Comparison of ENCODE assay signal across 10 mouse cellular contexts in the genomic region with DNA sequence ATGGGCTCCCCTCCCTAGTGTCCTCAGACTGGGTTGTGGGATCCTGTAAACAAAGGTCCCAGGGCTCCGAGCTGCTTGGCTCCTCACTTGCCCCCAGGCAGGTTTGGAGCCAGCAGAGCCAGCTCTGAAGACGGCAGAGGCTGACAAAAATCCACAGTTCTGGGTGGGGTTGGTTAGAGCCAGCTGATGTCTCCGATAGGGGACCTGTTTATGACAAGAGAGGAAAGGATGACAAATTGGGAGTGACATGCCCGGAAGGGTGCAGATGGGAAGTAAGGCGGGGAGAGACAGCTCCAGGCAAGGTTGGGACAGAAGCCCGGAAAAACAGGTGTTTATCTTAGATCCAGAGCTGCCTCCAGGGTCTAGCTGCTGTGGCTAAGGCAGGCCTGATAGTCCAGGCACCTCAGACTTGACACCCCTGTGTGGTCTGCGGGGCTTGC. TPM values are rescaled to one million over a fixed set of nuclear protein-coding genes. Genes with fewer than 3 reads are reported as not detected.
DNase-seq lines count a peak whose midpoint lies in the region; ATAC-seq and TF ChIP-seq lines count a peak whose summit lies in the region.
"Had no signal": no experiment of that assay in that cellular context is flagged by ENCODE, and none has a peak within 500 bp of the region (broad histone marks: within the 10 kb centered on the region; RNA-seq: fewer than 3 reads in every experiment).

No protein-coding gene starts in this region.

- peaks cover 40% of the 10 kb centered on the region for H3K36me3 ChIP-seq in hindbrain, postnatal 0 days (ENCODE audit: insufficient read depth, low read length)
- H3K36me3 ChIP-seq in hindbrain, embryonic 11.5 days (ENCODE audit: control insufficient read depth, insufficient read depth, low read length): 0 out of 2 replicates have a peak, but pooled peaks cover 5% of the 10 kb centered on the region
- peaks cover 39% of the 10 kb centered on the region for H3K36me3 ChIP-seq in kidney, embryonic 16.5 days (ENCODE audit: insufficient read depth, low read length)
- H3K36me3 ChIP-seq in thymus, adult 2 months (ENCODE audit: control insufficient read depth, insufficient read depth, low read length): peaks cover 6% of the 10 kb centered on the region; the same call in 1 of the 2 replicates

- peak overlapping the region; percentile 54; the same call in 1 of the 2 replicates for H3K27ac ChIP-seq in hindbrain, postnatal 0 days
- no peak overlapping the region for H3K27ac ChIP-seq in hindbrain, embryonic 11.5 days (ENCODE audit: low read depth, low read length)
- H3K27ac ChIP-seq in kidney, embryonic 16.5 days (ENCODE audit: low read length): peak overlapping the region; percentile 54
- H3K27ac ChIP-seq in thymus, adult 2 months (ENCODE audit: control insufficient read depth, insufficient read depth, low read length): no peak overlapping the region
- H3K27ac ChIP-seq: neural tube, embryonic 13.5 days had no signal

- no peak overlapping the region for H3K4me3 ChIP-seq in hindbrain, postnatal 0 days (ENCODE audit: low read length)
- no peak overlapping the region for H3K4me3 ChIP-seq in hindbrain, embryonic 11.5 days (ENCODE audit: low read depth, low read length)
- H3K4me3 ChIP-seq in kidney, embryonic 16.5 days (ENCODE audit: low read length): no peak overlapping the region
- no peak overlapping the region for H3K4me3 ChIP-seq in thymus, adult 2 months (ENCODE audit: control insufficient read depth, insufficient read depth, low read length)
- H3K4me3 ChIP-seq: neural tube, embryonic 13.5 days had no signal

- H3K9ac ChIP-seq in hindbrain, postnatal 0 days (replicated peaks; ENCODE audit: low read length): no peak overlapping the region
- no peak overlapping the region for H3K9ac ChIP-seq in hindbrain, embryonic 11.5 days (ENCODE audit: low read depth, low read length)
- no peak overlapping the region for H3K9ac ChIP-seq in kidney, embryonic 16.5 days (replicated peaks; ENCODE audit: low read length)
- H3K9ac ChIP-seq: neural tube, embryonic 13.5 days had no signal

- WGBS in hindbrain, postnatal 0 days: 38% methylated on average over 7 of the region's 7 CpGs
- 69% methylated on average over 7 of the region's 7 CpGs for WGBS in hindbrain, embryonic 11.5 days
- 69% methylated on average over 7 of the region's 7 CpGs for WGBS in kidney, embryonic 16.5 days
- 65% methylated on average over 7 of the region's 7 CpGs for WGBS in thymus, adult 2 months

- no peaks in the 10 kb centered on the region for H3K27me3 ChIP-seq in hindbrain, postnatal 0 days (ENCODE audit: insufficient read depth, low read length)
- H3K27me3 ChIP-seq in hindbrain, embryonic 11.5 days (ENCODE audit: control insufficient read depth, insufficient read depth, low read length): no peaks in the 10 kb centered on the region
- H3K27me3 ChIP-seq in kidney, embryonic 16.5 days (ENCODE audit: insufficient read depth, low read length): no peaks in the 10 kb centered on the region
- H3K27me3 ChIP-seq in thymus, adult 2 months (ENCODE audit: control insufficient read depth, insufficient read depth, low read length): no peaks in the 10 kb centered on the region
- H3K27me3 ChIP-seq: neural tube, embryonic 13.5 days; Patski had no signal

- no peak for TF ChIP-seq CTCF in hindbrain, postnatal 0 days (IDR thresholded peaks at IDR 0.05; ENCODE audit: low read depth)
- TF ChIP-seq CTCF in thymus, adult 2 months (IDR thresholded peaks at IDR 0.05; ENCODE audit: borderline replicate concordance, control insufficient read depth, extremely low read depth, insufficient read depth, low read length, poor library complexity): no peak

- H3K4me1 ChIP-seq in hindbrain, postnatal 0 days (ENCODE audit: insufficient read depth, low read length): no peaks in the 10 kb centered on the region
- H3K4me1 ChIP-seq in hindbrain, embryonic 11.5 days (replicated peaks; ENCODE audit: control insufficient read depth, insufficient read depth, low read length): no peaks in the 10 kb centered on the region
- no peaks in the 10 kb centered on the region for H3K4me1 ChIP-seq in kidney, embryonic 16.5 days (ENCODE audit: insufficient read depth, low read length)
- peaks cover 21% of the 10 kb centered on the region for H3K4me1 ChIP-seq in thymus, adult 2 months (replicated peaks; ENCODE audit: control insufficient read depth, insufficient read depth, low read length)

- no peak for TF ChIP-seq POLR2A in thymus, adult 2 months (IDR thresholded peaks at IDR 0.05; ENCODE audit: control insufficient read depth, extremely low read depth, insufficient read depth, low read length, poor library complexity)

- 0 out of 2 replicates have a peak, but pooled peaks have one; percentile 16 for ATAC-seq in hindbrain, postnatal 0 days
- no peak for ATAC-seq in hindbrain, embryonic 11.5 days (ENCODE audit: low FRiP score)
- ATAC-seq in kidney, embryonic 16.5 days (ENCODE audit: low FRiP score, low TSS enrichment): no peak
- ATAC-seq: Patski had no signal

- peak; percentile 52 for DNase-seq in hindbrain, postnatal 0 days (ENCODE audit: low spot score)
- DNase-seq in hindbrain, embryonic 11.5 days (ENCODE audit: low spot score): no peak
- peak; percentile 80 for DNase-seq in c-Kit-positive CD71-positive TER-119-positive erythroid progenitor cells, embryonic 14.5 days (ENCODE audit: low spot score)
- DNase-seq in lung, postnatal 36 days: peak; percentile 87
- DNase-seq in urinary bladder, postnatal 25 days (ENCODE audit: low spot score): no peak
- DNase-seq in layer of hippocampus, postnatal 36 days: no peak
- no peak for DNase-seq in thymus, adult 2 months

- no peaks in the 10 kb centered on the region for H3K9me3 ChIP-seq in hindbrain, postnatal 0 days (ENCODE audit: low read length)
- no peaks in the 10 kb centered on the region for H3K9me3 ChIP-seq in hindbrain, embryonic 11.5 days (ENCODE audit: control insufficient read depth, low read length)
- no peaks in the 10 kb centered on the region for H3K9me3 ChIP-seq in kidney, embryonic 16.5 days (ENCODE audit: low read length)
- H3K9me3 ChIP-seq: neural tube, embryonic 13.5 days had no signal

- no peak overlapping the region for H3K4me2 ChIP-seq in hindbrain, postnatal 0 days (ENCODE audit: low read depth, low read length)
- H3K4me2 ChIP-seq in hindbrain, embryonic 11.5 days (replicated peaks; ENCODE audit: low read depth, low read length): no peak overlapping the region
- no peak overlapping the region for H3K4me2 ChIP-seq in kidney, embryonic 16.5 days (replicated peaks; ENCODE audit: low read depth, low read length)
- H3K4me2 ChIP-seq: neural tube, embryonic 13.5 days had no signal

RNA-seq across cellular contexts. Expression of gene Cdc42bpg, which starts 5.8 kb away (rescaled TPM):
- total RNA-seq in hindbrain, postnatal 0 days (2014; rRNA removed): 3.1 and 6.0 TPM in 2 replicates
- polyA plus RNA-seq in hindbrain, postnatal 0 days (2015; fragmentation: Nextera tagmentation; extraction: Ambion mirVana): 0.29 and 0.33 TPM in 2 replicates
- polyA plus RNA-seq in hindbrain, embryonic 11.5 days (2014; fragmentation: Nextera tagmentation; extraction: Ambion mirVana): 0.50 and 0.82 TPM in 2 replicates
- polyA plus RNA-seq in kidney, embryonic 16.5 days (2015; fragmentation: Nextera tagmentation; extraction: Ambion mirVana): 0.80 and 1.5 TPM in 2 replicates
- total RNA-seq in layer of hippocampus, postnatal 36 days (2021): 1 to 10 TPM; 4.3 to 6.9 TPM
- polyA plus RNA-seq in thymus, adult 2 months (2012; rRNA removed): 12.8 and 12.9 TPM in 2 replicates

RNA-seq across cellular contexts. Expression of gene Ehd1, which starts 23.9 kb away (rescaled TPM):
- 127 and 135 TPM in 2 replicates for total RNA-seq in hindbrain, postnatal 0 days (2014; rRNA removed)
- polyA plus RNA-seq in hindbrain, postnatal 0 days (2015; fragmentation: Nextera tagmentation; extraction: Ambion mirVana): 76.5 and 77.5 TPM in 2 replicates
- polyA plus RNA-seq in hindbrain, embryonic 11.5 days (2014; fragmentation: Nextera tagmentation; extraction: Ambion mirVana): 62.6 and 67.4 TPM in 2 replicates
- 84.2 and 89.5 TPM in 2 replicates for polyA plus RNA-seq in kidney, embryonic 16.5 days (2015; fragmentation: Nextera tagmentation; extraction: Ambion mirVana)
- 10 to 100 TPM; 72.8 to 82.2 TPM for total RNA-seq in layer of hippocampus, postnatal 36 days (2021)
- 141 and 159 TPM in 2 replicates for polyA plus RNA-seq in thymus, adult 2 months (2012; rRNA removed)

RNA-seq across cellular contexts. Expression of gene Men1, which starts 34.4 kb away (rescaled TPM):
- 69.6 and 93.4 TPM in 2 replicates for total RNA-seq in hindbrain, postnatal 0 days (2014; rRNA removed)
- 57.8 and 59.5 TPM in 2 replicates for polyA plus RNA-seq in hindbrain, postnatal 0 days (2015; fragmentation: Nextera tagmentation; extraction: Ambion mirVana)
- 43.0 and 51.3 TPM in 2 replicates for polyA plus RNA-seq in hindbrain, embryonic 11.5 days (2014; fragmentation: Nextera tagmentation; extraction: Ambion mirVana)
- 93.0 and 96.2 TPM in 2 replicates for polyA plus RNA-seq in kidney, embryonic 16.5 days (2015; fragmentation: Nextera tagmentation; extraction: Ambion mirVana)
- 10 to 100 TPM; 63.3 to 69.8 TPM for total RNA-seq in layer of hippocampus, postnatal 36 days (2021)
- 141 and 143 TPM in 2 replicates for polyA plus RNA-seq in thymus, adult 2 months (2012; rRNA removed)

RNA-seq across cellular contexts. Expression of gene Map4k2, which starts 40.5 kb away (rescaled TPM):
- total RNA-seq in hindbrain, postnatal 0 days (2014; rRNA removed): 102 TPM in 2 replicates
- polyA plus RNA-seq in hindbrain, postnatal 0 days (2015; fragmentation: Nextera tagmentation; extraction: Ambion mirVana): 18.6 and 21.4 TPM in 2 replicates
- polyA plus RNA-seq in hindbrain, embryonic 11.5 days (2014; fragmentation: Nextera tagmentation; extraction: Ambion mirVana): 6.7 and 8.5 TPM in 2 replicates
- polyA plus RNA-seq in kidney, embryonic 16.5 days (2015; fragmentation: Nextera tagmentation; extraction: Ambion mirVana): 25.9 and 28.7 TPM in 2 replicates
- total RNA-seq in layer of hippocampus, postnatal 36 days (2021): 10 to 100 TPM; 74.9 to 87.7 TPM
- 1,004 and 1,040 TPM in 2 replicates for polyA plus RNA-seq in thymus, adult 2 months (2012; rRNA removed)

RNA-seq across cellular contexts. Expression of gene Atg2a, which starts 59.0 kb away (rescaled TPM):
- total RNA-seq in hindbrain, postnatal 0 days (2014; rRNA removed): 38.7 and 43.4 TPM in 2 replicates
- 7.6 and 8.9 TPM in 2 replicates for polyA plus RNA-seq in hindbrain, postnatal 0 days (2015; fragmentation: Nextera tagmentation; extraction: Ambion mirVana)
- 7.0 and 8.1 TPM in 2 replicates for polyA plus RNA-seq in hindbrain, embryonic 11.5 days (2014; fragmentation: Nextera tagmentation; extraction: Ambion mirVana)
- polyA plus RNA-seq in kidney, embryonic 16.5 days (2015; fragmentation: Nextera tagmentation; extraction: Ambion mirVana): 12.1 and 13.1 TPM in 2 replicates
- 10 to 100 TPM; 31.3 to 34.0 TPM for total RNA-seq in layer of hippocampus, postnatal 36 days (2021)
- polyA plus RNA-seq in thymus, adult 2 months (2012; rRNA removed): 82.4 and 90.3 TPM in 2 replicates

Comparison
In these comparisons a context has a peak if more than half of its experiments do, and no peak if none do; other contexts are left out.
1. DNase-seq: peak in hindbrain, postnatal 0 days (single experiment), c-Kit-positive CD71-positive TER-119-positive erythroid progenitor cells, embryonic 14.5 days (single experiment) and lung, postnatal 36 days (single experiment); none in hindbrain, embryonic 11.5 days (single experiment), urinary bladder, postnatal 25 days (single experiment), layer of hippocampus, postnatal 36 days (0 of 2) and thymus, adult 2 months (single experiment).
2. H3K27ac ChIP-seq: peak in hindbrain, postnatal 0 days (single experiment) and kidney, embryonic 16.5 days (single experiment); none in hindbrain, embryonic 11.5 days (single experiment) and thymus, adult 2 months (single experiment).